Mouse (Mus musculus): Measurements from ENCODE around the gene Dtx2. TPM values are rescaled to one million over a fixed set of nuclear protein-coding genes. Genes with fewer than 3 reads are reported as not detected.

The Dtx2 gene
- polyA plus RNA-seq, 1 experiment, result 20.3 TPM

DNA sequence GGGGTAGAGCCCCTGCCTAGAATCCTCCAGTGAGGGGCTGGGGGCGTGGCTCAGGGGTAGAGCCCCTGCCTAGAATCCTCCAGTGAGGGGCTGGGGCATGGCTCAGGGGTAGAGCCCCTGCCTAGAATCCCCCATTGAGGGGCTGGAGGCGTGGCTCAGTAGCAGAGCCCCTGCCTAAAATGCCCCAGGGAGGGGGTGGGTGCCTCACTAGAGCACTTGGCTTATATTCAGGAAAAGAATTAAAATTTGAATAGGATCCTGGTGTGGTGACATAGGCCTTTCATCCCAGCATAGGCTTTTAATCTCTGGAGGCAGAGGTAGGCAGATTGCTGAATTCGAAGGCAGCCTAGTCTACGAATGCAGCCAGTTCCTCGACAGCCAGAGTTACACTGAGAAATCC lies 15.2 kb upstream of the Dtx2 start:
- TF ChIP-seq USF1 (IDR thresholded peaks at IDR 0.05; ENCODE audit: low read depth) (no peak), CEBPB (IDR thresholded peaks at IDR 0.05; ENCODE audit: low read depth) (no peak), MYOD1 (IDR thresholded peaks at IDR 0.05; ENCODE audit: control insufficient read depth, insufficient read length, low read depth) (no peak), MYOG (IDR thresholded peaks at IDR 0.05; ENCODE audit: control insufficient read depth, extremely low read depth, insufficient read length) (no peak), CTCF (IDR thresholded peaks at IDR 0.05; ENCODE audit: control insufficient read depth, insufficient read depth, insufficient read length) (no peak), MAX (IDR thresholded peaks at IDR 0.05) (no peak), FOSL1 (IDR thresholded peaks at IDR 0.05; ENCODE audit: insufficient read depth, low read length, poor library complexity, severe bottlenecking) (no peak)
- no peaks in the 10 kb centered on the region for H3K36me3 ChIP-seq (ENCODE audit: control insufficient read depth, insufficient read depth)
- H3K27me3 ChIP-seq (ENCODE audit: control insufficient read depth, insufficient read depth, insufficient read length), result no peaks in the 10 kb centered on the region
- no peaks in the 10 kb centered on the region for H3K79me2 ChIP-seq (ENCODE audit: control insufficient read depth, insufficient read depth)
- H3K79me3 ChIP-seq (ENCODE audit: low read depth), result no peaks in the 10 kb centered on the region
- H3K4me3 ChIP-seq (ENCODE audit: insufficient read depth, poor library complexity, severe bottlenecking), result no peak overlapping the region
- H3ac ChIP-seq (ENCODE audit: control insufficient read depth, insufficient read length, low read depth), result no peak overlapping the region

DNA sequence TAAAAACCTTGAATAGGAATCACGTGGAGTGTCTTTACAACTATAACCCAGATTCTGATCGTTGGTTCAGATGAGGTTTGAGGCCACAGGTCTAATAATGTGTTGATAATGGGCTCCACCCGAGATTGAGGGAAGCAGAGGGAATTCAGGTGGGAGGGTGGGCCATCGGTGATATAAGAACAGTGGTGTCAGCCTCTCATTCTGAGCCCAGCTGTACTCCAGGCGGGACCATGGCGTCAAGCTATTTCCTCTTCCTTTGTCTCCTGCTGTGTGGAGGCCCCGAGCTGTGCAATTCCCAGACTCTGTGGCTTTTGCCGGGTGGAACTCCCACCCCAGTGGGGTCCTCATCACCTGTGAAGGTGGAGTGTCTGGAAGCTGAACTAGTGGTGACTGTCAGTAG lies 14.7 kb upstream of the Dtx2 start, which contains the start of gene Zp3:
Zp3 (plus strand) TSS at position 196 of the 400 bp plus-strand sequence.
- Histone ChIP-seq H3K27me3 (ENCODE audit: control insufficient read depth, insufficient read depth, insufficient read length) (no peaks in the 10 kb centered on the region), H3K36me3 (ENCODE audit: control insufficient read depth, insufficient read depth) (no peaks in the 10 kb centered on the region), H3K79me2 (ENCODE audit: control insufficient read depth, insufficient read depth) (no peaks in the 10 kb centered on the region), H3ac (ENCODE audit: control insufficient read depth, insufficient read length, low read depth) (no peak within 1 kb of the TSS), H3K79me3 (ENCODE audit: low read depth) (no peaks in the 10 kb centered on the region), H3K4me3 (ENCODE audit: insufficient read depth, poor library complexity, severe bottlenecking) (no peak within 1 kb of the TSS)
- TF ChIP-seq MYOD1 (IDR thresholded peaks at IDR 0.05; ENCODE audit: control insufficient read depth, insufficient read length, low read depth) (no peak), USF1 (IDR thresholded peaks at IDR 0.05; ENCODE audit: low read depth) (no peak), FOSL1 (IDR thresholded peaks at IDR 0.05; ENCODE audit: insufficient read depth, low read length, poor library complexity, severe bottlenecking) (no peak), CTCF (IDR thresholded peaks at IDR 0.05; ENCODE audit: control insufficient read depth, insufficient read depth, insufficient read length) (no peak), MYOG (IDR thresholded peaks at IDR 0.05; ENCODE audit: control insufficient read depth, extremely low read depth, insufficient read length) (no peak), MAX (IDR thresholded peaks at IDR 0.05) (no peak), CEBPB (IDR thresholded peaks at IDR 0.05; ENCODE audit: low read depth) (no peak)

DNA sequence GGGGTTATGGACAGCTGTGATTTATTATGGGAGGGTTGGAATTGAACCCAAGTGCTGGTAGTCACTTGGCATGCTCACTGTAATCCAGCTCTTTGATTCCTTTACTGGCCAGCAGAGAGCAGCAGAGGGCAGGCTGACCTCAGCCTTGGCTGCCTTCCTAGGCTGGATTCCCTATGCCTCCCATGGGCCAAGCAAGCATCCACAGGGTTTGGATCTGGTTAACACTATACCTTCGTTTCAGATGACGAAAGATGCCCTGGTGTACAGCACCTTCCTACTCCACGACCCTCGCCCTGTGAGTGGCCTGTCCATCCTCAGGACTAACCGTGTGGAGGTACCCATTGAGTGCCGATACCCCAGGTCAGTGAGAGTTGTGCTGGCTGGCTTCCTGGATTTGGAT lies 12.2 kb upstream of the Dtx2 start:
- no peak overlapping the region for H3K4me3 ChIP-seq (ENCODE audit: insufficient read depth, poor library complexity, severe bottlenecking)
- no peaks in the 10 kb centered on the region for H3K36me3 ChIP-seq (ENCODE audit: control insufficient read depth, insufficient read depth)
- TF ChIP-seq USF1 (IDR thresholded peaks at IDR 0.05; ENCODE audit: low read depth) (no peak), CTCF (IDR thresholded peaks at IDR 0.05; ENCODE audit: control insufficient read depth, insufficient read depth, insufficient read length) (peak; percentile 77)
- H3ac ChIP-seq (ENCODE audit: control insufficient read depth, insufficient read length, low read depth), result no peak overlapping the region
- no peaks in the 10 kb centered on the region for H3K27me3 ChIP-seq (ENCODE audit: control insufficient read depth, insufficient read depth, insufficient read length)
- H3K79me3 ChIP-seq (ENCODE audit: low read depth), result no peaks in the 10 kb centered on the region
- no peaks in the 10 kb centered on the region for H3K79me2 ChIP-seq (ENCODE audit: control insufficient read depth, insufficient read depth)

DNA sequence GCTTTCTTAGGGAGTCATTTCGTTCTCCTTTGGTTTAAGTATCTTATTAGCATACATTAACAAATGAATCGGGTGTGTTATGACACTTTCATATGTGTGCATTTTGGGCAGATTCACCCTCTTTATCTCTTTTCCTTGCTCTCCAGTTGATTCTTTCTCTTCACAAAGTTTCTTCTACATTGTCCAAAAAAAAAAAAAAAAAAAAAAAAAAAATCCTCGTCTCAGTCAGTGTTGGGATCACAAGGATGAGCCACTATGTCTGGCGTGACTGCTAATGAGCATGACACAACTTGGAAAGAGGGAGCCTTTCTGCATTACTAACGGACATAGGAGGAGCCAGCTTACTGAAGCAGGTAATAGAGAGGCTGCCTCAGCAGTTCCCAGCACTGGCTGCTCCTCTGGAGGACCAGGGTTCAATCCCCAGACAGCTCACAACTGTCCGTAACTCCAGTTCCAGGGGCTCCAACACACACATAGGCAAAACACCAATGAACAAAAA lies 10.0 kb upstream of the Dtx2 start:
- Histone ChIP-seq H3K4me3 (ENCODE audit: insufficient read depth, poor library complexity, severe bottlenecking) (no peak overlapping the region), H3K79me3 (ENCODE audit: low read depth) (no peaks in the 10 kb centered on the region), H3K79me2 (ENCODE audit: control insufficient read depth, insufficient read depth) (no peaks in the 10 kb centered on the region), H3K27me3 (ENCODE audit: control insufficient read depth, insufficient read depth, insufficient read length) (no peaks in the 10 kb centered on the region), H3K36me3 (ENCODE audit: control insufficient read depth, insufficient read depth) (no peaks in the 10 kb centered on the region), H3ac (ENCODE audit: control insufficient read depth, insufficient read length, low read depth) (no peak overlapping the region)
- TF ChIP-seq USF1 (IDR thresholded peaks at IDR 0.05; ENCODE audit: low read depth), result no peak
- TF ChIP-seq FOSL1 (IDR thresholded peaks at IDR 0.05; ENCODE audit: insufficient read depth, low read length, poor library complexity, severe bottlenecking), result no peak
- TF ChIP-seq CTCF (IDR thresholded peaks at IDR 0.05; ENCODE audit: control insufficient read depth, insufficient read depth, insufficient read length), result no peak

DNA sequence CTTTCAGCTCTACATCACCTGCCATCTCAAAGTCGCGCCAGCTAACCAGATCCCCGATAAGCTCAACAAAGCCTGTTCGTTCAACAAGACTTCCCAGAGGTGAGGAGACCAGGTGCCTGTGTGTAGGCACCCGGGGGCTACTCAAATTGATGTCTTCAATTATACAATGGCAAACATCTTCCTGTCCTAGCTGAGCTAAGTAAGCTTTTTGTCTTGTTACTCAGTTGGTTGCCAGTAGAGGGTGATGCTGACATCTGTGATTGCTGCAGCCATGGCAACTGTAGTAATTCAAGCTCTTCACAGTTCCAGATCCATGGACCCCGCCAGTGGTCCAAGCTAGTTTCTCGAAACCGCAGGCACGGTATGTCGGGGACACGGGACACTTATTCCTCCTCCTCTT lies 7.4 kb upstream of the Dtx2 start:
- Histone ChIP-seq H3K79me2 (ENCODE audit: control insufficient read depth, insufficient read depth) (no peaks in the 10 kb centered on the region), H3ac (ENCODE audit: control insufficient read depth, insufficient read length, low read depth) (no peak overlapping the region), H3K36me3 (ENCODE audit: control insufficient read depth, insufficient read depth) (no peaks in the 10 kb centered on the region), H3K79me3 (ENCODE audit: low read depth) (no peaks in the 10 kb centered on the region), H3K4me3 (ENCODE audit: insufficient read depth, poor library complexity, severe bottlenecking) (no peak overlapping the region), H3K27me3 (ENCODE audit: control insufficient read depth, insufficient read depth, insufficient read length) (no peaks in the 10 kb centered on the region)
- TF ChIP-seq FOSL1 (IDR thresholded peaks at IDR 0.05; ENCODE audit: insufficient read depth, low read length, poor library complexity, severe bottlenecking) (no peak), MYOD1 (IDR thresholded peaks at IDR 0.05; ENCODE audit: control insufficient read depth, insufficient read length, low read depth) (no peak), MYOG (IDR thresholded peaks at IDR 0.05; ENCODE audit: control insufficient read depth, extremely low read depth, insufficient read length) (no peak), CTCF (IDR thresholded peaks at IDR 0.05; ENCODE audit: control insufficient read depth, insufficient read depth, insufficient read length) (no peak), MAX (IDR thresholded peaks at IDR 0.05) (no peak), USF1 (IDR thresholded peaks at IDR 0.05; ENCODE audit: low read depth) (no peak), CEBPB (IDR thresholded peaks at IDR 0.05; ENCODE audit: low read depth) (no peak)

DNA sequence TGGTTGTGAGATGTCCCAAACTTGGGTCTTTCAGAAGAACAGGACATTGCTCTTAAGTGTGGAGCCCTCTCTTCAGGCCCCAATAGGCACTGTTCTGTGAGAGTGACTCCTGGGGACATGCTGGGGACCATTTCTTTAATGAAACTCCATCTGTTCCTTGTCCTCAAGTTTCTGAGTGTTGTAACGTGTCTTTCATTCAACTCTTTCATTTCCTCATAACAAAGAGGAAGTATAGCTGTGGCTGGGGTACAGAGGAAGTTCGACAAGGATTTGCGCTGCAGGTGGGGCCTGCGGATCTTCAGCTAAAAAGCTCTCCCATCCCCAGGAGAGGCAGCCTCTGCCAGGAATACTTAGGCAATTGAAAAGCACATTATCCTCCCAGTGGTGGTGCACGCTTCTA lies 4.0 kb upstream of the Dtx2 start:
- Histone ChIP-seq H3ac (ENCODE audit: control insufficient read depth, insufficient read length, low read depth) (no peak overlapping the region), H3K27me3 (ENCODE audit: control insufficient read depth, insufficient read depth, insufficient read length) (no peaks in the 10 kb centered on the region), H3K4me3 (ENCODE audit: insufficient read depth, poor library complexity, severe bottlenecking) (no peak overlapping the region), H3K79me3 (ENCODE audit: low read depth) (peaks cover 4% of the 10 kb centered on the region), H3K36me3 (ENCODE audit: control insufficient read depth, insufficient read depth) (no peaks in the 10 kb centered on the region), H3K79me2 (ENCODE audit: control insufficient read depth, insufficient read depth) (peaks cover 9% of the 10 kb centered on the region)
- TF ChIP-seq USF1 (IDR thresholded peaks at IDR 0.05; ENCODE audit: low read depth) (no peak), CTCF (IDR thresholded peaks at IDR 0.05; ENCODE audit: control insufficient read depth, insufficient read depth, insufficient read length) (no peak)
